Mouse (Mus musculus) layer of hippocampus, adult 6 months (tissue): ENCODE results near the gene Slc17a7. TPM values are rescaled to one million over a fixed set of nuclear protein-coding genes. Genes with fewer than 3 reads are reported as not detected.
A peak's percentile ranks its signal among the peaks of the same experiment; 100 is the strongest.

Source experiments
- long read RNA-seq, 2 experiments: library from polyadenylated mRNA; unstranded; transcript quantifications; one replicate each; pipeline ENCODE4 v2.0.0; 2019 to 2020
- microRNA-seq: library from miRNA; unstranded; fragments of <30 nt; microRNA quantifications from one replicate; pipeline ENCODE4 v1.2.0, GENCODE M21; 2020
- polyA plus RNA-seq: library from polyadenylated mRNA; unstranded; fragments of <200 nt; fragmentation: Nextera tagmentation; gene quantifications from 2 replicates; pipeline ENCODE4 v1.2.3, GENCODE M21; 2021

The Slc17a7 gene
- polyA plus RNA-seq = 52.3 and 68.3 TPM in 2 replicates
- long read RNA-seq, experiment 1, partial matches to known transcripts = 28 of 29 reads
- long read RNA-seq, experiment 1, other reads (novel, unspliced or antisense) = 0 of 29 reads
- long read RNA-seq, experiment 2, transcript Slc17a7-204 (10 exons, 2,722 nt) = minor isoform, 5 of 55 reads
- long read RNA-seq, experiment 2, transcript Slc17a7-201 (12 exons, 2,915 nt) = major isoform, 8 of 55 reads
- long read RNA-seq, experiment 2, partial matches to known transcripts = 41 of 55 reads
- long read RNA-seq, experiment 2, other reads (novel, unspliced or antisense) = 1 of 55 reads

GRCm38 (mm10) chr7:45163735-45164490 lies at the start of gene Slc17a7:
Gene Slc17a7 (plus strand): TSS chr7:45163949.

GRCm38 (mm10) chr7:45124224-45125143 lies 39.3 kb upstream of the Slc17a7 start, which contains the start of gene Rps11:
Gene Rps11 (minus strand): TSS chr7:45124439.

GRCm38 (mm10) chr7:45128624-45129246 lies 35.0 kb upstream of the Slc17a7 start, which contains the start of gene Rpl13a:
Gene Rpl13a (minus strand): TSS chr7:45128761.

GRCm38 (mm10) chr7:45135993-45136567 lies 27.7 kb upstream of the Slc17a7 start, which contains the start of the genes Gm45713 and Flt3l:
Gene Gm45713 (minus strand): TSS chr7:45136231.
Gene Flt3l (minus strand): TSS chr7:45136432.

GRCm38 (mm10) chr7:45154096-45154992 lies 9.4 kb upstream of the Slc17a7 start, which contains the start of the genes Pih1d1 and Aldh16a1:
Gene Pih1d1 (plus strand): TSS chr7:45154303.
Gene Aldh16a1 (minus strand): TSS chr7:45154584.

GRCm38 (mm10) chr7:45179469-45179868 lies 15.7 kb downstream of the Slc17a7 start, which contains the start of gene Gfy:
Gene Gfy (minus strand): TSS chr7:45179569.

GRCm38 (mm10) chr7:45180896-45181477 lies 17.2 kb downstream of the Slc17a7 start, which contains the start of gene Pth2:
Gene Pth2 (plus strand): TSS chr7:45180995.

GRCm38 (mm10) chr7:45204380-45205143 lies 40.8 kb downstream of the Slc17a7 start, which contains the start of gene Ccdc155:
Gene Ccdc155 (minus strand): TSS chr7:45204892.

GRCm38 (mm10) chr7:45211851-45212251 lies 48.1 kb downstream of the Slc17a7 start, which contains the start of gene Dkkl1:
Gene Dkkl1 (minus strand): TSS chr7:45212147.

GRCm38 (mm10) chr7:45215673-45216441 lies 52.1 kb downstream of the Slc17a7 start, which contains the start of gene Tead2:
Gene Tead2 (plus strand): TSS chr7:45215753.

Small RNA genes lying within 50 kb of the gene (microRNA-seq; reads per million reads assigned to microRNA genes)
- 2,110 reads per million, percentile 88 among the genes with 10 or more reads in this experiment for gene Mir150
- gene Mir5121 = 9.2 reads per million, percentile 30 among the genes with 10 or more reads in this experiment
- gene Mir7055 = 6.0 reads per million, percentile 22 among the genes with 10 or more reads in this experiment

Other genes starting within 250 kb of the Slc17a7 start
- gene Ap2a1, start 234.5 kb upstream of the Slc17a7 start, polyA plus RNA-seq = 34.8 and 42.1 TPM in 2 replicates
- gene Tsks, start 220.7 kb upstream of the Slc17a7 start, polyA plus RNA-seq = 0.28 and 0.35 TPM in 2 replicates
- 86.2 and 86.7 TPM in 2 replicates for gene Cpt1c, start 189.1 kb upstream of the Slc17a7 start, polyA plus RNA-seq
- gene Prmt1, start 177.4 kb upstream of the Slc17a7 start, polyA plus RNA-seq = 6.7 and 7.4 TPM in 2 replicates
- gene Irf3, start 166.3 kb upstream of the Slc17a7 start, polyA plus RNA-seq = 10.7 and 12.0 TPM in 2 replicates
- 1.6 and 2.6 TPM in 2 replicates for gene Bcl2l12, start 165.2 kb upstream of the Slc17a7 start, polyA plus RNA-seq
- 63.8 and 108 TPM in 2 replicates for gene Scaf1, start 147.6 kb upstream of the Slc17a7 start, polyA plus RNA-seq
- gene Rras, start 146.0 kb upstream of the Slc17a7 start, polyA plus RNA-seq = 3.8 and 4.0 TPM in 2 replicates
- 4.7 and 5.4 TPM in 2 replicates for gene Prr12, start 111.1 kb upstream of the Slc17a7 start, polyA plus RNA-seq
- 36.0 and 41.3 TPM in 2 replicates for gene Nosip, start 101.5 kb upstream of the Slc17a7 start, polyA plus RNA-seq
- 9.2 and 10.8 TPM in 2 replicates for gene Prrg2, start 101.3 kb upstream of the Slc17a7 start, polyA plus RNA-seq
- 26.1 and 29.3 TPM in 2 replicates for gene Rcn3, start 71.7 kb upstream of the Slc17a7 start, polyA plus RNA-seq
- 28.3 and 34.8 TPM in 2 replicates for gene Fcgrt, start 60.1 kb upstream of the Slc17a7 start, polyA plus RNA-seq
- gene Rps11, start 39.5 kb upstream of the Slc17a7 start, polyA plus RNA-seq = 1,326 and 1,360 TPM in 2 replicates
- 1,601 and 1,782 TPM in 2 replicates for gene Rpl13a, start 35.2 kb upstream of the Slc17a7 start, polyA plus RNA-seq
- gene Gm45713, start 27.7 kb upstream of the Slc17a7 start, polyA plus RNA-seq = not detected in 2 replicates
- 0.68 and 1.4 TPM in 2 replicates for gene Flt3l, start 27.5 kb upstream of the Slc17a7 start, polyA plus RNA-seq
- 40.3 and 47.7 TPM in 2 replicates for gene Pih1d1, start 9.6 kb upstream of the Slc17a7 start, polyA plus RNA-seq
- 4.6 and 5.2 TPM in 2 replicates for gene Aldh16a1, start 9.4 kb upstream of the Slc17a7 start, polyA plus RNA-seq
- gene Gfy, start 15.6 kb downstream of the Slc17a7 start, polyA plus RNA-seq = not detected in 2 replicates
- gene Pth2, start 17.0 kb downstream of the Slc17a7 start, polyA plus RNA-seq = not detected in 2 replicates
- 1.2 and 1.4 TPM in 2 replicates for gene Ccdc155, start 40.9 kb downstream of the Slc17a7 start, polyA plus RNA-seq
- gene Dkkl1, start 48.2 kb downstream of the Slc17a7 start, polyA plus RNA-seq = 5.1 and 7.3 TPM in 2 replicates
- 0.51 and 0.59 TPM in 2 replicates for gene Tead2, start 51.8 kb downstream of the Slc17a7 start, polyA plus RNA-seq
- gene Cd37, start 75.2 kb downstream of the Slc17a7 start, polyA plus RNA-seq = 11.8 and 14.4 TPM in 2 replicates
- 1.1 and 1.2 TPM in 2 replicates for gene Slc6a16, start 77.1 kb downstream of the Slc17a7 start, polyA plus RNA-seq
- not detected in 2 replicates for gene Slc6a21, start 113.6 kb downstream of the Slc17a7 start, polyA plus RNA-seq
- 10.1 and 12.4 TPM in 2 replicates for gene Trpm4, start 169.8 kb downstream of the Slc17a7 start, polyA plus RNA-seq
- gene Hrc, start 171.3 kb downstream of the Slc17a7 start, polyA plus RNA-seq = not detected in 2 replicates
- gene Ppfia3, start 203.1 kb downstream of the Slc17a7 start, polyA plus RNA-seq = 8.7 and 11.6 TPM in 2 replicates
- gene Lin7b, start 206.6 kb downstream of the Slc17a7 start, polyA plus RNA-seq = 214 and 221 TPM in 2 replicates
- 32.6 and 45.3 TPM in 2 replicates for gene Snrnp70, start 231.8 kb downstream of the Slc17a7 start, polyA plus RNA-seq
- gene Kcna7, start 241.7 kb downstream of the Slc17a7 start, polyA plus RNA-seq = not detected in 2 replicates
- 0.11 and 0.30 TPM in 2 replicates for gene Ntf5, start 249.7 kb downstream of the Slc17a7 start, polyA plus RNA-seq